In the genomic region with DNA sequence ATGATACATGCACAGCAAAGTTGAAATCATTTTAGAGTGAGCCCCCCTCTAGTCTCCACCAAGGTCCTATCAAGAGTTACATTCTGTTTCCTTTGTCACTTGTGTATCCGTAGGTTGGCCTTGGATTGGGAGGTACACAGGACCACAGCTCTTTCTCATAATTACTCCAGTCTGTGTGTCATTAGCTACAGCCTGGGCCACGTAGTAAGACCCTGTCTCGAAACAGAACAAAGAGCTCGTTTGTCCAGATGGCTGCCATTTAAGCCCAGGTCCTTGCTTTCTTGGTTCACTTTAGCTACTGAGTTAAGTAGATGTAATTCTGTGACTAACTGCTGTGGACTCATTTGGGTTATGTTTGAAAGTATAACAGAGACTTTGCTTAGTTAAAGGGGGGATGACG, we compare ENCODE assay signal across 16 mouse cellular contexts. TPM values are rescaled to one million over a fixed set of nuclear protein-coding genes. Genes with fewer than 3 reads are reported as not detected.
"Had no signal": no experiment of that assay in that cellular context is flagged by ENCODE, and none has a peak within 500 bp of the region (broad histone marks: within the 10 kb centered on the region; RNA-seq: fewer than 3 reads in every experiment).

No protein-coding gene starts in this region.

- DNase-seq: lung, adult 18-20 months; lung, embryonic 14.5 days; lung, postnatal 10 days; lung, postnatal 4 days; midbrain, embryonic 14.5 days; right cerebral cortex, postnatal 25 days; right cerebral cortex, postnatal 4 days; spleen, adult 18-20 months; thymus, adult 18-20 months; thymus, postnatal 14 days; thymus, postnatal 36 days had no signal

- H3K27me3 ChIP-seq: midbrain, embryonic 12.5 days; neural tube, embryonic 12.5 days had no signal

- H3K4me1 ChIP-seq: midbrain, embryonic 10.5 days; midbrain, embryonic 12.5 days; neural tube, embryonic 12.5 days had no signal

- ATAC-seq: midbrain, embryonic 16.5 days had no signal

- H3K36me3 ChIP-seq: midbrain, embryonic 10.5 days; midbrain, embryonic 12.5 days; neural tube, embryonic 12.5 days had no signal

- H3K27ac ChIP-seq: midbrain, embryonic 10.5 days; midbrain, embryonic 12.5 days; neural tube, embryonic 12.5 days had no signal

- H3K4me2 ChIP-seq: lung, embryonic 14.5 days; midbrain, embryonic 12.5 days; neural tube, embryonic 12.5 days had no signal

- H3K9me3 ChIP-seq: midbrain, embryonic 10.5 days; midbrain, embryonic 12.5 days; neural tube, embryonic 12.5 days had no signal

- H3K4me3 ChIP-seq: midbrain, embryonic 10.5 days; midbrain, embryonic 12.5 days; neural tube, embryonic 12.5 days had no signal

- H3K9ac ChIP-seq: lung, embryonic 14.5 days; midbrain, embryonic 12.5 days; neural tube, embryonic 12.5 days had no signal

RNA-seq across cellular contexts. Expression of a gene that starts 12.6 kb away (rescaled TPM):
- total RNA-seq: megakaryocyte-erythroid progenitor cell, adult 5-6 weeks had no signal
